Mouse (Mus musculus): Measurements from ENCODE around the gene Gm49378.

The Gm49378 gene

DNA sequence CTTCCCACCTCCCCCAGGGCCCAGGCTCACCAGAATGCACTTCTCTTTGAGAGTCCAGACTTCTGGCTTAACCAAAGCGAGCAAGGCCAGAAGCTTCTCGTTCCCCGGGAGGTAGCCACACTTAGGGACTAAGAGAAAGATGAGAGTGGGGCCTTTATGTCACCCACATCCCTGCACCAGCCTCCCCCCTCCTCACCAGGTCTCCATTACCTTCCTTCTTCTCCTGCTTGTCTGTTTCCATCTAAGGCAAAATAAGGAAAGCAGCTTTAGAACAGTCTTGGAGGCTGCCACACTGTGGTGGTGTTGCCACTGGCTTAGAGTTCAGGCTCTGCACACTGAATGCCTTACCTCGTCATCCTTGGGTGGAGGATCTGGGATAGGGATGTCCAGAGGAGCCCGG is 48.4 kb downstream of the Gm49378 start:
- no peak for DNase-seq

- DNase-seq: peak; percentile 61
These were observed 51.5 kb downstream of the Gm49378 start for GRCm38 (mm10) chr14:55586149-55586548.

GRCm38 (mm10) chr14:55585566-55585960 is 52.1 kb downstream of the Gm49378 start:
- DNase-seq: peak; percentile 72

DNA sequence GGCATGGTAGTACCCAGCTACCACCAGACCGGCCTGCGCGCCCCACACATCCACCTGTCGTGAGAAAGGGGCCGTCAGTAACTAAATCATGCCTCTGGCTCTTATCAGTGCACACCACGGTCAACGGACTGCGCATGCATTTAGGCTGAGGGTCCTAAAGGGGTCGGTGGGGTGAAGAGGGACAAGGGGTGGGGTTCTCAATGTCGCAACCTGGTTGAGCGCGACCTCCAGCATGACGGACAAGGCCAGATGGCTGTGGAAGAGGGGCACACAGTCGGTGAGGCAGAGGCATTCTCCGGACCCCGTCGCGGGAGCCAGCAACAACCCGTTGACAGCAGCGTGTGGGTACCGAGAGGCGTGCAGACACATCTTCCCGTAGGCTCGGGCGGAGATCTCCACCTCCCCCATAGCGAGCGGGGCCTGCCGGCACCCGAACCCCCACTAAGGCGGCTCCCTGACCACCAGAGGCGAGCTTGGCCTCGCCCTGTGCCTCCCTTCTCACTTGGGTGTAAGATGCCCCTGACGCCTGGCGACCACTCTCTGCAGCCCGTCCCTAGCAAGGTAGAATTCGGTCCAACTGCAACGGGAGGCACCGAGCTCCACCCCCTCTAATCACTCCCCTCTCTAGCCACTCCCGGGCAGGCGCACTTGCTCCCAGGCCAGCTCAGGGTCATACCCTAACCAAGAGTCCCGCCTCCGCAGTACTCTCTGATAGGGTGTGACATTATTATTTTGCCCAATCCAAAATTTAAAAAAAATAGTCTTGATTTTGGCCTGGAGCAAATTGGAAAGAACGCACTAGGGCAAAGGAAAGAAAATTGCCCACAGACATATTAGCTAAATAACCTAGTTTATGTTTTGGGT is 52.8 kb downstream of the Gm49378 start, which contains the start of gene Emc9:
Emc9 (minus strand) TSS at position 601 of the 864 bp plus-strand sequence.
- peak; percentile 93 for DNase-seq

- DNase-seq: no peak
These were observed 53.4 kb downstream of the Gm49378 start for GRCm38 (mm10) chr14:55584303-55584701.

- peak; percentile 30 for DNase-seq
These were observed 55.6 kb downstream of the Gm49378 start for GRCm38 (mm10) chr14:55581981-55582681.

DNA sequence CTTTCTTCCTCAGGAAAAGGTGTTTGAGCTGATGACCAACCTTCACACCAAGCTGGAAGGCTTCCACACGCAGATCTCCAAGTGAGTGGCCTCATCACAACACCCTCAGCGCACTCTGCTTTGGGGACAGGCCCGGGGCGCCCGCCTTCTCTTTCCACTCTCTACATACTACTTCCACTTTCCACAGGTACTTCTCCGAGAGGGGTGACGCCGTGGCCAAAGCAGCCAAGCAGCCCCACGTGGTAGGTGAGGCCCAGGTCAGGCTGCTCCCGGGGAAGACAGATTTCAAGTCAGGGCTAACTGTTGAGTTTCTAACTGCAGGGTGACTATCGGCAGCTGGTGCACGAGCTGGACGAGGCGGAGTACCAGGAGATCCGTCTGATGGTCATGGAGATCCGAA is 57.0 kb downstream of the Gm49378 start:
- DNase-seq: no peak

DNA sequence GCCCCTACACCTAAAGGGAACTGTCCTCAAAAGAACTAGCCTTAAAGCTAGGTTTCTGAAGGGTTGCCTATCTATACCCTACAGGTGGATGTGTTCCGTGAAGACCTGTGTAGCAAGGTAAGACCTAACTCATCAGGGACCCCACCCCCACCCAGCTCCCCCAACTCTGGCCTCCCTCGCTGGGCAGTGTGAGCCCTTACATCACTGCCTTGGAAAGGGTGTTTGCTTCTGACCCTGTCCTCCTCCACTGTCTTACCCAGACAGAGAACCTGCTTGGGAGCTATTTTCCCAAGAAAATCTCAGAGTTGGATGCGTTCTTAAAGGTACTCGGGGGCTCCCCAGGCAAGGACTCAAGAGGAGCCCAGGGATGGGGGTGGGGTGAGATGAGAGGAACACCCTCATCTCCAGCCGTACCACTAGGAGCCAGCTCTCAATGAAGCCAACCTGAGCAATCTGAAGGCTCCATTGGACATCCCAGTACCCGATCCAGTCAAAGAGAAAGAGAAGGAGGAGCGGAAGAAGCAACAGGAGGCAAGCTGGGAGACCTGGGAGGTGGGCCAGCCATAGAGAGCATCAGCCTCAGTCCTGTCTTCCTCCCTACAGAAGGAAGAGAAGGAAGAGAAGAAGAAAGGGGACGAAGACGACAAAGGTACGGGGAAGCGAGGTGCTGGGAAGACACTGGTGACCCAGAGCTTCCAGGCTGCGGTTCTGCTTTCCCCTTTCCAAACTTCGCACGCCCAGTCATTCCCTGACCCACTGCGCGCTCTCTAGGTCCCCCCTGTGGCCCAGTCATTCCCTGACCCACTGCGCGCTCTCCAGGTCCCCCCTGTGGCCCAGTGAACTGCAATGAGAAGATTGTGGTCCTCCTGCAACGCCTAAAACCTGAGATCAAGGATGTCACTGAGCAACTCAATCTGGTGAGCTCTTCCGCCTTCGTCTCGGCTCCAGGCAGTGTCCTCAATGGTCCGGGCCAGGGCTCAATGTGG is 57.9 kb downstream of the Gm49378 start:
- DNase-seq: no peak
